Mouse (Mus musculus): ENCODE measurements around the gene Donson.

DNA sequence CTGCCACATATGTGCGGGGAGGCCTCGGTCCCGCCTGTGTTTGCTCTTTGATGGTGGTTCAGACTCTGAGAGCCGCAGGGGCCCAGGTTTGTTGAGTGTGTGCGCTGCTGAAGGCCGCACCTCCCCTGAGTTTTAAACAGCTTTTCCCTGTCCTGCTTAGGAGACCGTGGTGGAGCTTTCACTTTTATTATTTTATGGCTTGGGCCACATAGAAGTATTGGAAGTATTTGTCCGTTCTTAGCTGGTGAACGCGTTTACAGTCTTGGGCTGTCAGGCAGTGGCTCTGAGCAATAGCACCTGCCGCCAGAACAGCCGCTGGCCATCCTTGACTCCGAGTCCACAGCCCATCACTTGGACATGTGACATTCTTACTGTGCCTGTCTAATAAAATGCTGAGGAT is 13.3 kb upstream of the Donson start:
- no peak for TF ChIP-seq CTCF (IDR thresholded peaks at IDR 0.05; ENCODE audit: borderline replicate concordance, insufficient read depth, low read length)
- no peak for TF ChIP-seq POLR2A (IDR thresholded peaks at IDR 0.05; ENCODE audit: low read depth, low read length)

Measured in embryonic fibroblast, embryonic 13.5 days (primary cell).